Mouse (Mus musculus) limb, embryonic 14.5 days (tissue): ENCODE results near the gene Txnrd1. TPM values are rescaled to one million over a fixed set of nuclear protein-coding genes. Genes with fewer than 3 reads are reported as not detected.

ENCODE experiments used
- ATAC-seq: fragments of 200-750 bp; cut with Nextera tagmentation; 2 replicates; pipeline ENCODE4 v1.8.0; 2017; ENCODE audit warnings: low read depth, moderate number of reproducible peaks, moderate TSS enrichment; ENCODE audit not compliant: low FRiP score
- DNase-seq: peaks from one replicate; pipeline ENCODE4 v3.0.0-alpha.2; 2015; ENCODE audit warnings: low spot score
- H3K27ac ChIP-seq: fragments of 300-500 bp; sonication (generic); replicated peaks from 2 replicates; pipeline ENCODE4 v1.5.1; 2014; ENCODE audit warnings: low read depth, mild to moderate bottlenecking, low read length, moderate library complexity, mixed read lengths
- H3K27me3 ChIP-seq: fragments of 300-500 bp; sonication (generic); 2 replicates; pipeline ENCODE4 v1.6.1; 2014; ENCODE audit warnings: low read length, mixed read lengths; ENCODE audit not compliant: control insufficient read depth, insufficient read depth
- H3K36me3 ChIP-seq: fragments of 300-500 bp; sonication (generic); 2 replicates; pipeline ENCODE4 v1.6.1; 2014; ENCODE audit warnings: mild to moderate bottlenecking, low read length, moderate library complexity, mixed read lengths; ENCODE audit not compliant: control insufficient read depth, insufficient read depth
- H3K4me1 ChIP-seq: fragments of 300-500 bp; sonication (generic); 2 replicates; pipeline ENCODE4 v1.6.1; 2014; ENCODE audit warnings: antibody characterized with exemption, low read length, mixed read lengths; ENCODE audit not compliant: control insufficient read depth, insufficient read depth
- H3K4me2 ChIP-seq: fragments of 300-500 bp; sonication (generic); replicated peaks from 2 replicates; pipeline ENCODE4 v1.6.1; 2014; ENCODE audit warnings: low read depth, mild to moderate bottlenecking, low read length, moderate library complexity; ENCODE audit not compliant: severe bottlenecking
- H3K4me3 ChIP-seq: fragments of 300-500 bp; sonication (generic); replicated peaks from 2 replicates; pipeline ENCODE4 v1.5.1; 2014; ENCODE audit warnings: low read length
- H3K9ac ChIP-seq: fragments of 300-500 bp; sonication (generic); 2 replicates; pipeline ENCODE4 v1.6.1; 2014; ENCODE audit warnings: mild to moderate bottlenecking, low read depth, low read length, moderate library complexity; ENCODE audit not compliant: severe bottlenecking
- H3K9me3 ChIP-seq: fragments of 300-500 bp; sonication (generic); 2 replicates; pipeline ENCODE4 v1.6.1; 2016; ENCODE audit warnings: low read length; ENCODE audit not compliant: control insufficient read depth
- POLR2A ChIP-seq: fragments of 200-500 bp; IDR thresholded peaks from 2 replicates; pipeline ENCODE4 v1.8.0; 2012; ENCODE audit warnings: inconsistent platforms, mild to moderate bottlenecking, moderate library complexity, borderline replicate concordance; ENCODE audit not compliant: insufficient read depth, insufficient read length; ENCODE audit errors: extremely low read depth
- WGBS: fragments of 180-500 bp; shearing (Covaris S2); extraction: QIAGEN DNeasy Blood & Tissue Kit; methylation state at CpG from one replicate; pipeline ENCODE4 v1.1.7; 2014; 5-methylcytosine and 5-hydroxymethylcytosine counted together
- polyA plus RNA-seq, 2 experiments: library from polyadenylated mRNA; depleted of rRNA in 1 of 2; stranded (reverse) in 1 of 2; unstranded in 1 of 2; fragments of >200 nt; fragmentation: Nextera tagmentation in 1 of 2; extraction: Ambion mirVana in 1 of 2; gene quantifications; 2 replicates each; pipeline versions ENCODE4 v1.2.1 to v1.2.3; 2012 to 2014

Gene Txnrd1
- polyA plus RNA-seq, 2 experiments = 67.7 to 87.9 TPM

GRCm38 (mm10) chr10:82876076-82876796, 42.5 kb downstream of the Txnrd1 start:
- Histone ChIP-seq H3K9ac (no peak overlapping the region), H3K36me3 (peaks cover 74% of the 10 kb centered on the region), H3K4me1 (no peaks in the 10 kb centered on the region; the same call in 1 of the 2 replicates), H3K27ac (no peak overlapping the region), H3K4me2 (no peak overlapping the region), H3K4me3 (no peak overlapping the region), H3K27me3 (no peaks in the 10 kb centered on the region), H3K9me3 (no peaks in the 10 kb centered on the region)
- WGBS = 79% methylated on average over 16 of the region's 16 CpGs
- DNase-seq (no peak), ATAC-seq (no peak)
- no peak for TF ChIP-seq POLR2A

GRCm38 (mm10) chr10:82887354-82887753, 53.6 kb downstream of the Txnrd1 start:
- no peaks in the 10 kb centered on the region for H3K27me3 ChIP-seq
- no peak overlapping the region for H3K9ac ChIP-seq
- H3K27ac ChIP-seq = no peak overlapping the region
- H3K4me1 ChIP-seq = no peaks in the 10 kb centered on the region
- no peak for ATAC-seq
- no peaks in the 10 kb centered on the region for H3K9me3 ChIP-seq
- H3K4me3 ChIP-seq = no peak overlapping the region
- no peak for DNase-seq
- no peak overlapping the region for H3K4me2 ChIP-seq
- 93% methylated on average over 6 of the region's 6 CpGs for WGBS
- TF ChIP-seq POLR2A = no peak
- H3K36me3 ChIP-seq = peaks cover 89% of the 10 kb centered on the region

- ATAC-seq (no peak), DNase-seq (no peak)
- 86% methylated on average over 8 of the region's 8 CpGs for WGBS
- H3K9ac ChIP-seq = no peak overlapping the region
- H3K4me2 ChIP-seq = no peak overlapping the region
- H3K9me3 ChIP-seq = no peaks in the 10 kb centered on the region
- no peak overlapping the region for H3K27ac ChIP-seq
- TF ChIP-seq POLR2A = no peak
- peaks cover 86% of the 10 kb centered on the region for H3K36me3 ChIP-seq
- no peak overlapping the region for H3K4me3 ChIP-seq
- H3K4me1 ChIP-seq = no peaks in the 10 kb centered on the region
- no peaks in the 10 kb centered on the region for H3K27me3 ChIP-seq
Measured at GRCm38 (mm10) chr10:82888576-82888975, 54.8 kb downstream of the Txnrd1 start.

GRCm38 (mm10) chr10:82889447-82889973, 55.8 kb downstream of the Txnrd1 start:
- WGBS = 60% methylated on average over 9 of the region's 9 CpGs
- H3K27me3 ChIP-seq = no peaks in the 10 kb centered on the region
- peaks cover 80% of the 10 kb centered on the region for H3K36me3 ChIP-seq
- H3K27ac ChIP-seq = no peak overlapping the region
- H3K4me2 ChIP-seq = no peak overlapping the region
- H3K4me3 ChIP-seq = no peak overlapping the region
- no peak overlapping the region for H3K9ac ChIP-seq
- ATAC-seq = no peak
- no peaks in the 10 kb centered on the region for H3K9me3 ChIP-seq
- no peaks in the 10 kb centered on the region for H3K4me1 ChIP-seq
- peak; percentile 57 for DNase-seq
- TF ChIP-seq POLR2A = no peak

- DNase-seq (no peak), ATAC-seq (no peak)
- H3K9ac ChIP-seq = no peak overlapping the region
- no peak overlapping the region for H3K4me2 ChIP-seq
- no peaks in the 10 kb centered on the region for H3K4me1 ChIP-seq
- no peak overlapping the region for H3K4me3 ChIP-seq
- H3K9me3 ChIP-seq = no peaks in the 10 kb centered on the region
- WGBS = 74% methylated on average over 2 of the region's 2 CpGs
- H3K27me3 ChIP-seq = no peaks in the 10 kb centered on the region
- TF ChIP-seq POLR2A = no peak
- peaks cover 77% of the 10 kb centered on the region for H3K36me3 ChIP-seq
- no peak overlapping the region for H3K27ac ChIP-seq
Measured at GRCm38 (mm10) chr10:82890936-82891335, 57.2 kb downstream of the Txnrd1 start.
